Mouse (Mus musculus): ENCODE results near the gene Pitpna. TPM values are rescaled to one million over a fixed set of nuclear protein-coding genes. Genes with fewer than 3 reads are reported as not detected.

The Pitpna gene
- polyA plus RNA-seq, 1 experiment from 2014 or later = 74.4 TPM

- Histone ChIP-seq H3K9ac (no peak overlapping the region), H3K36me3 (no peaks in the 10 kb centered on the region), H3K4me1 (peaks cover 6% of the 10 kb centered on the region; the same call in 1 of the 2 replicates), H3K4me2 (no peak overlapping the region), H3K27me3 (no peaks in the 10 kb centered on the region), H3K9me3 (no peaks in the 10 kb centered on the region), H3K4me3 (no peak overlapping the region), H3K27ac (no peak overlapping the region)
- 79% methylated on average over 13 of the region's 13 CpGs for WGBS
- ATAC-seq (ENCODE audit: insufficient number of reproducible peaks, insufficient read depth, low FRiP score, low TSS enrichment, low read depth) = no peak
These were observed 21.4 kb upstream of the Pitpna start for GRCm38 (mm10) chr11:75566276-75567196.

DNA sequence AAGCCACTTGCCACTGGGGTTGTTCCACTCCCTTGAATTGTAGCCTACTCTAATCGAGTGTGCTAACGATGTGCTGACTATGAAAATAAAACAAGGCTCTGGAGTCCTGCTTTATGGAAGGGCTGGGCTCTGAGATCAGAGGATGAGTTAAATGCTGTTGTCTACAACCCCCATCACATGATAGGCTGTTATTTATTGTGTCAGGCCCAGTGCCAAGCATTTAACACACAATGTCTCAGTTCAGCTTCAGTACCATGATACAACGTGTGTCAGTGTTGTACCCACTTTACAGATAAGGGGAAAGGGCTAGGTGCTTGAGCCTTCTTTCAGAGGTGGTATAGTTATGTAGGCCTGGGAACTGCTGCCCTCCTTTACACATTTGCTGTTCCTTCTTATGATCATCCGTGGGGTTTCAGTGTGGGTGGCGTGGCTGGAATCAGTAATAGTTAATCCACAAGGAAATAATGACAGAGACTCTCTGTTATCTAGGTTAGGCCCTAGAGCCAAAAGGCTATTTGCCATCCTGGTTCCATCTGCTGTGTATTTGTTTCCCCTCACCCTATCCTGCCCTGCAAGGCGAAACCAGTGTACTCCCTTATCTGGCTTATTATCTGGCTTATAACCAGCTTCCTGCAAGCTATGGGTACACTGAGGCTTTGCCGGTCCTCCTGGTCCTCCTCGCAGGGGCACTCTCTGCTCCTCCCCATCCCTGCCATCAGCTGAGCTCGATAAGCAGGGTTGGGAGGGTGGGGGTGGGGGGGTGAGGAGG, 20.4 kb upstream of the Pitpna start:
- H3K4me3 ChIP-seq = no peak overlapping the region
- no peaks in the 10 kb centered on the region for H3K9me3 ChIP-seq
- ATAC-seq (ENCODE audit: insufficient number of reproducible peaks, insufficient read depth, low FRiP score, low TSS enrichment, low read depth) = no peak
- peaks cover 13% of the 10 kb centered on the region for H3K4me1 ChIP-seq
- H3K9ac ChIP-seq = no peak overlapping the region
- H3K27me3 ChIP-seq = no peaks in the 10 kb centered on the region
- 54% methylated on average over 9 of the region's 9 CpGs for WGBS
- H3K4me2 ChIP-seq = no peak overlapping the region
- H3K36me3 ChIP-seq = no peaks in the 10 kb centered on the region
- H3K27ac ChIP-seq = no peak overlapping the region

DNA sequence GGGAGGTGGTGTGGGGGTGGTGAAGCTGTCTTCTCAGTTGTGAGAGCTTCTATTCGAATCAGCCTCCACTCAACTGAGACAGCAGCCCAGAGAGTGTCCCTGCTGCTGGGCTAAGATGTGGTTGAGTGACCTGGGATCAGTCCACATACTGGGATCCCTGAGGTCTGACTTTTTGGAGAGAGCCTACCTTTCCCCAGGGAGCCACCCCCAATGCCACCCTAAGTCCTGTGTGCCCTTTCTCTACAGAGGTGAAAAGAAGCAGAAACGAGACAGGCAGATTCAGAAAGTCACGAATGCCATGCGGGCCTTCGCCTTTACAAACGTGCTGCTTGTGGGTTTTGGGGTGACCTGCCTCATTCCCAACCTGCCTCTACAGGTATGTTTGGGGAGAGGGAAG, 19.8 kb upstream of the Pitpna start:
- Histone ChIP-seq H3K9me3 (no peaks in the 10 kb centered on the region), H3K4me2 (no peak overlapping the region), H3K4me1 (peaks cover 19% of the 10 kb centered on the region), H3K4me3 (no peak overlapping the region), H3K27ac (no peak overlapping the region), H3K27me3 (no peaks in the 10 kb centered on the region), H3K36me3 (no peaks in the 10 kb centered on the region), H3K9ac (0 out of 2 replicates have a peak overlapping the region, but pooled peaks have one; percentile 16)
- WGBS = 78% methylated on average over 6 of the region's 6 CpGs
- ATAC-seq (ENCODE audit: insufficient number of reproducible peaks, insufficient read depth, low FRiP score, low TSS enrichment, low read depth) = no peak

- 89% methylated on average over 12 of the region's 12 CpGs for WGBS
- Histone ChIP-seq H3K4me3 (no peak overlapping the region), H3K4me2 (no peak overlapping the region), H3K36me3 (no peaks in the 10 kb centered on the region), H3K27me3 (no peaks in the 10 kb centered on the region), H3K9me3 (no peaks in the 10 kb centered on the region), H3K9ac (no peak overlapping the region), H3K27ac (no peak overlapping the region), H3K4me1 (peaks cover 17% of the 10 kb centered on the region)
- no peak for ATAC-seq (ENCODE audit: insufficient number of reproducible peaks, insufficient read depth, low FRiP score, low TSS enrichment, low read depth)
These were observed 18.9 kb upstream of the Pitpna start for GRCm38 (mm10) chr11:75568962-75569361.

- H3K27ac ChIP-seq = no peak overlapping the region
- H3K4me2 ChIP-seq = no peak overlapping the region
- no peak overlapping the region for H3K9ac ChIP-seq
- ATAC-seq (ENCODE audit: insufficient number of reproducible peaks, insufficient read depth, low FRiP score, low TSS enrichment, low read depth) = no peak
- no peak overlapping the region for H3K4me3 ChIP-seq
- no peaks in the 10 kb centered on the region for H3K9me3 ChIP-seq
- peaks cover 15% of the 10 kb centered on the region for H3K4me1 ChIP-seq
- no peaks in the 10 kb centered on the region for H3K36me3 ChIP-seq
- 80% methylated on average over 17 of the region's 17 CpGs for WGBS
- H3K27me3 ChIP-seq = no peaks in the 10 kb centered on the region
These were observed 17.3 kb upstream of the Pitpna start for GRCm38 (mm10) chr11:75570375-75571125.

DNA sequence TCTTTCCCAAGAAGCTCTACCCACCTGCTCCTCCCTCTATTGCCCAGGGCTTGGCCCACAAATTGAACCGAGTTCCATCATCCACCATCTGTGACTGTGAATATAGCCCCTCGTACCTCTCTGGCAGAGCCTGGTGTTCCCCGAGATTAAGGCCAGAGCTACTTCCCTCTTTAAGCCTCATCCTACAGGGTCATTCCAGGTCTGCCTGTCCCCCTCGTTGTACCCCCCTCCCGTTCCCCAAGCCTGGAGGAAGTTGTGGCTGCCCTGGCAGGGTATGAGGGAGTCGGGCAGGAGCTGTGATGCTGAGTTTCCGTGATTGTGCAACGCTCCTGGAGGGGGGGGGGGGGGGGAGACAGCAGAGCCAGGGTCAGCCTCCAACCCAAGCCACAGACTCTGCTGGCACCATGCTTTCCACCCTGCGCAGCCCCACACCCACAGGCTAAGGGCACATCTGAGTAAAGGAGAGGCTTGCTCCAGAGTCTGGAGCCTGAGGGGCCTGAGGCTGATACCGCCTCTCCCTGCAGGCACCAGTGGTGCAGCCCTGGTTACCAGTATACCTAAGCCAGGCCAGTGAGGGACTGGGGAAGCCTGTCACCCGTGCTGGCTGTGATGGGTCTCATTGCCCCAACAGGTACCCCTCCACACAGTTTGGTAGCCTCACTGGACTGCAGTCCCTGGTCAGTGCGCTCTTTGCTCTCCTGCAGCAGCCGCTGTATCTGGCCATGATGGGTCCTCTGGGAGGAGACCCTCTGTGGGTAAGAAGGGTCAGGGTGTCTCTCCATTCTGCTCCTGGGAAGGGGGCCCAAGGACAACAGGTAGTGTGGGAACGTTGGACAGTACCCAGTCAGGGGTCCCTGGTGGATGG, 16.5 kb upstream of the Pitpna start:
- WGBS = 65% methylated on average over 13 of the region's 14 CpGs
- no peak overlapping the region; the same call in 1 of the 2 replicates for H3K9ac ChIP-seq
- no peaks in the 10 kb centered on the region for H3K9me3 ChIP-seq
- H3K4me1 ChIP-seq = peaks cover 15% of the 10 kb centered on the region
- H3K27me3 ChIP-seq = no peaks in the 10 kb centered on the region
- no peak for ATAC-seq (ENCODE audit: insufficient number of reproducible peaks, insufficient read depth, low FRiP score, low TSS enrichment, low read depth)
- peak overlapping the region; percentile 56; the same call in 1 of the 2 replicates for H3K27ac ChIP-seq
- no peaks in the 10 kb centered on the region for H3K36me3 ChIP-seq
- H3K4me3 ChIP-seq = no peak overlapping the region
- no peak overlapping the region for H3K4me2 ChIP-seq

- Histone ChIP-seq H3K9ac (peak overlapping the region; percentile 55), H3K36me3 (no peaks in the 10 kb centered on the region), H3K4me1 (peaks cover 15% of the 10 kb centered on the region), H3K4me2 (peak overlapping the region; percentile 24), H3K27me3 (no peaks in the 10 kb centered on the region), H3K4me3 (no peak overlapping the region), H3K9me3 (no peaks in the 10 kb centered on the region), H3K27ac (peak overlapping the region; percentile 56)
- 14% methylated on average over 10 of the region's 10 CpGs for WGBS
- no peak for ATAC-seq (ENCODE audit: insufficient number of reproducible peaks, insufficient read depth, low FRiP score, low TSS enrichment, low read depth)
These were observed 15.6 kb upstream of the Pitpna start for GRCm38 (mm10) chr11:75572301-75572791.

- Histone ChIP-seq H3K4me3 (no peak overlapping the region), H3K9me3 (no peaks in the 10 kb centered on the region), H3K27ac (peak overlapping the region; percentile 56), H3K36me3 (no peaks in the 10 kb centered on the region), H3K4me2 (peak overlapping the region; percentile 24), H3K4me1 (peaks cover 15% of the 10 kb centered on the region), H3K27me3 (no peaks in the 10 kb centered on the region), H3K9ac (peak overlapping the region; percentile 55)
- WGBS = 5% methylated on average over 12 of the region's 12 CpGs
- peak; percentile 71 for ATAC-seq (ENCODE audit: insufficient number of reproducible peaks, insufficient read depth, low FRiP score, low TSS enrichment, low read depth)
These were observed 14.8 kb upstream of the Pitpna start for GRCm38 (mm10) chr11:75572854-75573650.

- H3K9ac ChIP-seq = no peak overlapping the region
- H3K9me3 ChIP-seq = no peaks in the 10 kb centered on the region
- no peak overlapping the region for H3K4me2 ChIP-seq
- no peaks in the 10 kb centered on the region for H3K27me3 ChIP-seq
- no peak for ATAC-seq (ENCODE audit: insufficient number of reproducible peaks, insufficient read depth, low FRiP score, low TSS enrichment, low read depth)
- peaks cover 15% of the 10 kb centered on the region for H3K4me1 ChIP-seq
- no peaks in the 10 kb centered on the region for H3K36me3 ChIP-seq
- WGBS = 82% methylated on average over 5 of the region's 5 CpGs
- no peak overlapping the region for H3K4me3 ChIP-seq
- no peak overlapping the region for H3K27ac ChIP-seq
These were observed 13.3 kb upstream of the Pitpna start for GRCm38 (mm10) chr11:75574378-75575123.

Measured in embryonic facial prominence, embryonic 13.5 days (tissue).